Mouse (Mus musculus) lung, postnatal 25 days (tissue): ENCODE data around the gene Slc6a6.

ENCODE experiments used
- DNase-seq: peaks from one replicate; pipeline ENCODE4 v3.0.0; 2022; ENCODE audit warnings: low spot score

Gene Slc6a6

GRCm38 (mm10) chr6:91669270-91669669 lies 14.6 kb upstream of the Slc6a6 start:
- no peak for DNase-seq

- DNase-seq = no peak
Observed at GRCm38 (mm10) chr6:91670224-91670623, 13.6 kb upstream of the Slc6a6 start.

- DNase-seq = peak; percentile 22
Observed at GRCm38 (mm10) chr6:91674757-91675350, 9.0 kb upstream of the Slc6a6 start.

GRCm38 (mm10) chr6:91678506-91679094 lies 5.3 kb upstream of the Slc6a6 start:
- no peak for DNase-seq

GRCm38 (mm10) chr6:91679095-91679577 lies 4.7 kb upstream of the Slc6a6 start:
- peak; percentile 81 for DNase-seq

- no peak for DNase-seq
Observed at GRCm38 (mm10) chr6:91679716-91680115, 4.1 kb upstream of the Slc6a6 start.

- DNase-seq = no peak
Observed at GRCm38 (mm10) chr6:91681841-91682240, 2.0 kb upstream of the Slc6a6 start.

GRCm38 (mm10) chr6:91683121-91683520 lies 732 bp upstream of the Slc6a6 start:
- DNase-seq = peak; percentile 62

DNA sequence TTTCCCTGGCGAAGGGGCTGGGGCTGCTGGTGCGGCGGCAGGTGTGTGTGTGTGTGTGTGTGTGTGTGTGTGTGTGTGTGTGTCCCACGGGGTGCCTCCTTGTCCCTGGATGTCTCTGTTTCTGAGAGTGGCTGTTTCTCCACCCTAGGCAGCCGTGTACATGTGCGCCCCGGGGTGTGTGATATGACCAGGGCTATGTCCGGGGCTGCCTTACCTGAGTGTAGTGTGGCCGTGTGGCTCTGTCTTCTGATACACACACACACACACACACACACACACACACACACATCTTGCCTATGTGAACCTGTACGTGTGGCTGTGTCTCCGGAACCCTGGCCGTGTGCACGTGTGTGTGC lies 599 bp downstream of the Slc6a6 start:
- DNase-seq = no peak

DNA sequence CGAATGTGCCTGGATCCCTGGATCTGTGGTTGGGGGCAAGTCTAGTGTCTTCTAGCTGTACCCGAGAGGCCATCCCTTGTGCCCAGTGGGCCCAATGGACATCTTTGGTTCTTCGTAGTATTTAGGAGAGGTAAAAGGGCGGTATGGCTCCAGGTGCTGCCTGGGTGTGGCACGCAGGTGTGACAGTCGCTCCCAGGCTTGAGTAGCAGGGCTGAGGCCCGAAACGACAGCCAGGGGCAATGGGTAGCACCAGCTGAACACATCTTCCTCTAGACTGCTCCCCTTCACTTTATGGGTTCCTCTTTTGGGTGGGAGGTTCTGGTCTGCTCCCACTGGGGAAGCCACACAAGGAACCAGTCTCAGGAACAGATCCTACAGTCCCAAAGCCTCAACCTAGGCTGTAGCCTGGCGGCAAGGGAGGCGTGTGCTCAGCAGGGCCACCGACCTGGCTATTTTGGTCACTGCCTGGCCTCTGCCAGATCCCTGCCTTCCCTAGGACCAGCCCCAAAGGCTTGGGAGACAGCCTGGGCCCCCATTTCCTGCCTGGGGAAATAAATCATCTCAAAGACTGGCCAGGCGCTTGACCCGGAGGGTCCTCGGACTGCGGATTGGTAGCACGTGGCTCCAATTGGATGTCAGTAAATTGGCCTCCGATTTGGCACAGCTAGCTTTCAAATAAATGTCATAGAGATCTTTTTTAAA lies 1.1 kb downstream of the Slc6a6 start:
- DNase-seq = peak; percentile 67

GRCm38 (mm10) chr6:91685533-91685883 lies 1.7 kb downstream of the Slc6a6 start:
- DNase-seq = no peak

GRCm38 (mm10) chr6:91685896-91686295 lies 2.0 kb downstream of the Slc6a6 start:
- no peak for DNase-seq

- peak; percentile 66 for DNase-seq
Observed at GRCm38 (mm10) chr6:91686597-91686996, 2.7 kb downstream of the Slc6a6 start.

DNA sequence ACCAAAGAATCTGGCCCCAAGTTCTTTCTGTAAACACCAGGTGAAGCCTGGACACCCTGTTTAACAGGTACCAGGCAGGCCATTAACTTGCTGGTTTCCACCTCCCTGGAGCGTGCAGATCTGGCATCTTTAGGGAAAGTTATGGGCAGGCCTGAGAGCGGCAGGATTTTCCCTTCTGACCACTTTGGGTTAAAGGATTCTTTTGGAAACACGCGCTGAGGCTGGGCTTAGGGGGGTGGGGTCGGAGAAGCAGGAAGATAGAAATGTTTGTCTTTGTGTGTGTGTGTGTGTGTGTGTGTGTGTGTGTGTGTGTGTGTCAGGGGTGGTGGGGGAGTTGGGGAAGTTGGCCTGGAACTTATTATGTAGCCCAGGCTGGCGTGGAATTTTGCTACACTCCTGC lies 4.2 kb downstream of the Slc6a6 start:
- no peak for DNase-seq

DNA sequence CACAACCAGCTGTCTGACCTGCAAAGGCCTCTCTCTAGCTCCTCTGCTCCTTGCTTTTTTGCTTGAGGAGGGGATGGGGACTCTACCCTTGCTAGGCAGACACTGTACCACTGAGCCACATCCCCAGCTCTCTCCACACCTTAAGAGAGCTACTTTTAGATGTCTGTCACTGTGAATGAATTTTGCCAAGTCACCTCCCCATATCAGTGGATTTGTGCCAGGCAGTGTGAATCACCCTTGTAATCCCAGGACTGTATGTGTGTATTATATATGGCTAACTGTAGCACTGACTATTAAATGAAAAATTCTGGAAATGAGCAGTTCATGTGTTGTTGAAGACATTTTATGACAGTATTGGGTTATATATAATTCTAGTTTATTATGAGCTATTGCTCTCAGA lies 5.4 kb downstream of the Slc6a6 start:
- no peak for DNase-seq

DNA sequence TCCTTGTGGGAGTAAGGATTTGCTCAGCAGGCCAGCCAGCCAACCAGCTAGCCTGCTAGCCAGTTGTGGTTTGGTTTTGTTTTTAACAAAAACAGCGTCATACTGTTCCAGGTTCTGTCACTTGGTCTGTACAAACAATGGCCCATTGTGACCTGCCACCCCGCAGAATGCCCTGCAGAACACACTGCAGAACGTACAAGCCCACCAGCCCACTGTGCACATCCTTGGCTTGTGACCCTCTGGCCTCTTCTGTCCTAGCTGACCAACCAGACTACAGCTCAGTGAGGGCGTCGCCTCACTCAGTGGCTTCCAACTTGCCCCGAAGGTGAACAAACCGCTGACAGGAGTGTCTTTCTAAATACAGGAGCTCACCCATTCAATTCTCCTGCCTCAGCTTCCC lies 6.4 kb downstream of the Slc6a6 start:
- no peak for DNase-seq

- no peak for DNase-seq
Observed at GRCm38 (mm10) chr6:91690646-91691045, 6.8 kb downstream of the Slc6a6 start.

GRCm38 (mm10) chr6:91691576-91691975 lies 7.7 kb downstream of the Slc6a6 start:
- no peak for DNase-seq

DNA sequence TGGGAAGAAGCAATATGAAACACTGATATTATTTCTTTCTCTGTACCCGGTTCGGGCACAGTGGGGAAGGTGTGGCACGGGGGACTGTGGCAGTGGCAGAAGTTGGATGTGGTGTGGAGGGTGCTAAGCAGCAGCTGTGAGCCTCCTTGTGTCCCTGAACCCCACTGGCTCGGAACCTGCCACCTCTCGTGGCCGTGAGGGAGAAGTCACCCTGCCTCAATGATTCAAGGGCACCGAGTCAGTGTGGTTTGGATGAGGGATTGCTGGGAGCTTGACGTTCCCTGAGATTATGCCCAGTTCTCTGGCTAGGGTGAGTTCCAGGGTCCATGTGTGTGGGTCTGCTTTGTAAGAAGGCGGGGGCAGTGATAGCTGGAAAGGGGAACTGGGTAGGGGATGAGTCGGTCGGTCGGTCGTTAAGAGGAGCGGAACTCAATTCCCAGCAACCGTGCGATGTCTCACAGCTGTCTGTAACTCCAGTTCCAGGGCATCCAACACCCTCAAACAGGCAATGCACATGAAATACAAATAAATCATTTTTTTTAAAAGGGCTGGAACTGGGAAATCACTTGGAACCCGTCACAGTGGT lies 9.5 kb downstream of the Slc6a6 start:
- no peak for DNase-seq

GRCm38 (mm10) chr6:91694610-91695009 lies 10.8 kb downstream of the Slc6a6 start:
- no peak for DNase-seq

GRCm38 (mm10) chr6:91698831-91699230 lies 15.0 kb downstream of the Slc6a6 start:
- peak; percentile 51 for DNase-seq

GRCm38 (mm10) chr6:91699482-91700200 lies 15.8 kb downstream of the Slc6a6 start:
- DNase-seq = peak; percentile 62
